Mouse (Mus musculus): ENCODE results near the gene Uck2. TPM values are rescaled to one million over a fixed set of nuclear protein-coding genes. Genes with fewer than 3 reads are reported as not detected.

The Uck2 gene
- polyA plus RNA-seq, 1 experiment from 2014 or later = 64.7 TPM

DNA sequence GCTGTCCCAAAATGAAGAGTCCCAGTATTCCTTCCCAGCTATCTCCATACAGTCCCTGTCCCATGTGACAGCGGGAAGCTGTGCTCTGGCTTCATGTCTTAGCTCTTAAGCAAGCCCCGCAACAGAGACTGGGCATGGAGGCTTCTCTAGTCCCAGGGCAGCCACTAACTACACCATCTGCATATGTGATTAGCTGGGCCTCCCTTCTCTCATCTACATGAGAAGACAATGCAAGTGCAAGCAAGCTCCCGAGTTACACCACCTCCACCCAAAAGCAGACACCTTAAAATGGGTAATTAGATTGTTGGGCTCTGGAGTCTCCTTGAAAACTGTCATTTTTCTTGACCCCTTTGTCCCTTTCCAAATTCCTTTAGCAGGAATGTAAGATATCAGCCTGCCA, 3.0 kb downstream of the Uck2 start:
- Histone ChIP-seq H3K4me1 (peaks cover 28% of the 10 kb centered on the region), H3K27me3 (no peaks in the 10 kb centered on the region), H3K9me3 (no peaks in the 10 kb centered on the region), H3K4me2 (replicated peaks) (no peak overlapping the region), H3K9ac (replicated peaks) (no peak overlapping the region), H3K4me3 (0 out of 2 replicates have a peak overlapping the region, but pooled peaks have one; percentile 90), H3K27ac (replicated peaks) (no peak overlapping the region), H3K36me3 (no peaks in the 10 kb centered on the region)
- WGBS = 33% methylated on average over 3 of the region's 3 CpGs
- no peak for ATAC-seq (replicated peaks)

DNA sequence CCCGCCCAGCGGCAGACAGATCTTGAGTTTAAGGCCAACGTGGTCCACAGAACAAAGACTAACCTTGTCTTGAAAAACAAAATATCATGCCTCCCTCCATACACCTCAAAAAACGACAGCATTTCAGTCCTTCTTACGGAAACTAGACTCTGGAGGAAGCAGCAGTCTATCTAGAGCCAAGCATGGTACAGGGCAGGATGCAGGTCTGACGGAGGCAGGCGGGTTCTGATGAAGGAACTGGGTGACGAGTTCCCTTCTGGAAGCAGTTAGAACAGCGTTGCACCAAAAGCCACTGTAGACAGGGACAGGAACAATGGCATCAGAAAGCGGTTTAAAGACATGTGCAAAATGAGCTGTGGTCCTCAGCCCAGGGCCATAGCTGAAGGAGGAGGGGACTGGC, 5.1 kb downstream of the Uck2 start:
- WGBS = 90% methylated on average over 10 of the region's 10 CpGs
- H3K27me3 ChIP-seq = no peaks in the 10 kb centered on the region
- H3K9ac ChIP-seq (replicated peaks) = no peak overlapping the region
- no peak for ATAC-seq (replicated peaks)
- H3K4me2 ChIP-seq (replicated peaks) = no peak overlapping the region
- no peak overlapping the region for H3K4me3 ChIP-seq
- no peaks in the 10 kb centered on the region for H3K36me3 ChIP-seq
- no peak overlapping the region for H3K27ac ChIP-seq (replicated peaks)
- no peaks in the 10 kb centered on the region for H3K9me3 ChIP-seq
- peaks cover 22% of the 10 kb centered on the region for H3K4me1 ChIP-seq

DNA sequence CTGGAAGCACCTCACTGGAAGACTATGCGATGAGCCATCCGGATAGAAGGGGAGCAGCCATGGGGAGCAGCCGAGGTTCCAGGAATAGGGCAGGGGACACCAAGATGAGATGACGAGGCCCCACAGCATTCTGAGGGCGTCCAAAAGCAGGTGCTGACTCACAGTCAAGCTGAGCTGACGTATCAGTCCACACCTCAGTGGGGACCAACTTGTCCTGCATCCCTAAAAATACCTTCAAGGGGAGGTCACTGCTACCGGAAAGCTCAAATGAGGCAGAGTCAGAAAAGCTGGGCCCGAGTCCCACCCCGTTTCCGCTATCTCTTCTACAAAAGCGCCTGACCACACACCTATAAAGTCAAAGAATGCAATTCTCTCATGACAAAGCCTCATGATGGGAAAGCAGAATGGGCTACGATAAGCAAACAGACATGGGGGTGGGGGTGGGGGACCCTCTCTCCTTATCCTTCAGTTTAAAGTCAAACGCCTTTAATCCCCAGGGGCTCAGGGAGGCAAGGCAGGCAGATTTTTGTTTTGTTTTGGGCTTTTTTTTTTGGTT, 5.9 kb downstream of the Uck2 start:
- Histone ChIP-seq H3K4me1 (peaks cover 22% of the 10 kb centered on the region), H3K4me2 (replicated peaks) (no peak overlapping the region), H3K36me3 (no peaks in the 10 kb centered on the region), H3K27ac (replicated peaks) (no peak overlapping the region), H3K27me3 (no peaks in the 10 kb centered on the region), H3K4me3 (no peak overlapping the region), H3K9ac (replicated peaks) (no peak overlapping the region), H3K9me3 (no peaks in the 10 kb centered on the region)
- no peak for ATAC-seq (replicated peaks)
- 78% methylated on average over 13 of the region's 13 CpGs for WGBS

DNA sequence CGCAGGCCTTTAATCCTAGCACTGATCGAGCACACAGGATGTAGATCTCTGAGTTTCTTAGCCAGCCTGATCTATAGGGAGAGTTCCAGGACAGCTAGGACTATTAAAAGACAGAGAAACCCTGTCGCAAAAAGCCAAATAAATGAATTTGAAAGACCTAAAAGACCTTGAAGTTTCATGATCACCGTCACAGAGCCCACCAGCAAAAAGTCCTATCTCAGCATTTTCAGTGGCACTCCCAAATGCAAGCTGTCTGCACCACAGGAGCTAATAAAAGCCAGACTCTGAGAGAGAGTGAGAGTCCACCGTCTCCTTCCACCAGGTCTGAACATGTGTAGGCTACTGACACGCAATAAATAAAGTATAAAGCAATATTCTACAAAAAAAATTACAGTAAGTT, 6.7 kb downstream of the Uck2 start:
- Histone ChIP-seq H3K4me3 (no peak overlapping the region), H3K9me3 (no peaks in the 10 kb centered on the region), H3K27me3 (no peaks in the 10 kb centered on the region), H3K36me3 (no peaks in the 10 kb centered on the region), H3K4me2 (replicated peaks) (no peak overlapping the region), H3K4me1 (peaks cover 31% of the 10 kb centered on the region), H3K9ac (replicated peaks) (no peak overlapping the region), H3K27ac (replicated peaks) (no peak overlapping the region)
- ATAC-seq (replicated peaks) = no peak
- WGBS = 85% methylated on average over 6 of the region's 6 CpGs

DNA sequence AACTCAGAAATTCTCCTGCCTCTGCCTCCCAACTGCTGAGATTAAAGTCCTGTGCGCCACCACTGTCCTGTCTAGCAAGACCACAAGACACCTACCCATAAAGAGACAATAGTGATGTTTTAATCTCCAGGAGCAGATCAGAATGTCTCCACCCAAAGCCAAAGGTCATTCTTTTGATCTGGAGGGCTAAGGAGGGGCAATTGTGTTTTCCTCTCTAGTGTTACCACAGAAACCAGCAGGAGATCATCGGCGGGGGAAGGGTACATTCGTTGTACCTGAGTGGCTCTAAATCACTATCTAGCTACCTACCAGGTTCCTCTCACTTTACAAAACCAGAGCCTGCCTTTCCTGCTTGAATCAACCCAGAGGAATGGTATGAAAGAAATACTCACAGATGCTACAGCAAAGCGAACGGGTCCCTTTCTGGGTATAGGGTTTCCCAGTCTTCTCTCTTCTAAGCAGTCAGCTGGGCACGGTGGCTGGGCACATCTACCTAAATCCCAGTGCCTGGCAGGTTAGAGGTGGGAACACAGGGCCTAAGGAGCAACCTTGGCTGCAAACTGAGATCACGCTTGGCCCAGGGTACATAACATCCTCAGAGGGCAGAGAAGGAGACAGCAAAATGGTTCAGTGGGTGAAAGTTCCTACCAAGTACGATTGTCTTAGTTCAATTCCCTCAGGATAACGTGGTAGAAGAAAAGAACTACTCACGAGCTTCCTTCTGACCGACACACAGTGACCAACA, 10.3 kb downstream of the Uck2 start:
- no peak overlapping the region for H3K4me3 ChIP-seq
- no peak overlapping the region for H3K27ac ChIP-seq (replicated peaks)
- WGBS = 87% methylated on average over 12 of the region's 12 CpGs
- no peak overlapping the region for H3K9ac ChIP-seq (replicated peaks)
- H3K36me3 ChIP-seq = no peaks in the 10 kb centered on the region
- ATAC-seq (replicated peaks) = no peak
- no peak overlapping the region for H3K4me2 ChIP-seq (replicated peaks)
- no peaks in the 10 kb centered on the region for H3K9me3 ChIP-seq
- peaks cover 36% of the 10 kb centered on the region for H3K4me1 ChIP-seq
- H3K27me3 ChIP-seq = no peaks in the 10 kb centered on the region

DNA sequence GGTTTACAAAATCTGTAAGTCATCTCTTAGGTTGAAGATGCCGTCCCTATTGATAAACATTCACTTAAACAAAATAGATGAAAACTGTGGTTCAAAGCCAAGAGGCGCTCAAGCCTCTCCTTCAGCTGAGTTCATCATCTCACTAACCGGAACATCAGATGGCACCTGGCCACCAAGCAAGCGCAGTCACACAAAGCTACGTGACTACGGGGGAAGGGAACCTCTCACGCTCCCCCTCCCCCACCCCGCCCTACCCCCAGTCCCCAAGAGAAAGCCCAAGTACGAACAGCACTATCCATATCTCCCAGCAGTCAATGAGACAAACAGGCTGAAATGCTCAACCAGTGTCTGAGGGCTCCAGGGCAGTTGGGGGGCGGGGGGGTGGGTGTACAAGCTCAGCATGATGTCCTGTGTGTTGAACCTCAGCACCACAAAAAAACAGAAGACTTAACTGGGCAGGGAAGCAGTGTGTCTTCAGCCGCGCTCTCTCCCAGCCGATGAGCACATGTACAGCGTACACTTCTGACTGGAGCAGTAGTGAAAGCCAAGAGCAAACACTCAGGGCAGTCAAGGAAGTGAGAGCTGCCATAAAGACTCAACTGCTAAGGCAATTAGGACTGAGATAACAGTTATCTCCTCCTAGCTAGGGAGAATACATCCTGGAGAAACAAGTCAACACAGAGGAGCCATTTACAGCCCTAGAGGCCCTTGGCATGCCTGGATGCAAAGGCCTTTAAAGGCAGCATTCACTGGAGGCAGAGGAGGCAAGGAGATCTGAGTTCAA, 11.5 kb downstream of the Uck2 start:
- H3K9ac ChIP-seq (replicated peaks) = no peak overlapping the region
- H3K36me3 ChIP-seq = no peaks in the 10 kb centered on the region
- H3K4me2 ChIP-seq (replicated peaks) = no peak overlapping the region
- no peaks in the 10 kb centered on the region for H3K27me3 ChIP-seq
- no peaks in the 10 kb centered on the region for H3K9me3 ChIP-seq
- WGBS = 63% methylated on average over 14 of the region's 14 CpGs
- ATAC-seq (replicated peaks) = no peak
- H3K4me3 ChIP-seq = no peak overlapping the region
- H3K27ac ChIP-seq (replicated peaks) = no peak overlapping the region
- peaks cover 48% of the 10 kb centered on the region for H3K4me1 ChIP-seq

DNA sequence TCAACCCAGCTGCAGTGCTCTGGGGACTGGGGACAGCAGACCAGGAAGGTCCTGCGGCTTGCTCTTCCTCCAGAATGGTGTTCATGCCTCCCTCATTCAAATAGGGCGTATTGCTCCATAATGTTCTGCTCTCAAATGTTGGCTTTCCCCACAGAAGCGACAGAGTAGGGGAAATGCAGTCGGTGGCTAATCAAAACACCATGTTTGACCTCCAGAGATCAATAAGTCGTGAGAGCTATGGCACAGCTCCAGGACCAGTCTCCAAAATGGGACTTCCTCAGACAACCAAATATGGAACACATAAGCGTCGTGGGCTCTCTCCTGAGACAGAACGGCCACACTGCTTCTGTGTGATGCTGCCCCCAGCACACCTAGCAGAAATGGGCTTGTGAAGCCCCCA, 13.3 kb downstream of the Uck2 start:
- H3K9me3 ChIP-seq = no peaks in the 10 kb centered on the region
- no peak overlapping the region for H3K4me2 ChIP-seq (replicated peaks)
- 71% methylated on average over 8 of the region's 8 CpGs for WGBS
- no peak overlapping the region for H3K9ac ChIP-seq (replicated peaks)
- no peaks in the 10 kb centered on the region for H3K27me3 ChIP-seq
- peak overlapping the region; percentile 81; the same call in 1 of the 2 replicates for H3K27ac ChIP-seq (replicated peaks)
- ATAC-seq (replicated peaks) = no peak
- no peaks in the 10 kb centered on the region for H3K36me3 ChIP-seq
- no peak overlapping the region for H3K4me3 ChIP-seq
- H3K4me1 ChIP-seq = peaks cover 48% of the 10 kb centered on the region

DNA sequence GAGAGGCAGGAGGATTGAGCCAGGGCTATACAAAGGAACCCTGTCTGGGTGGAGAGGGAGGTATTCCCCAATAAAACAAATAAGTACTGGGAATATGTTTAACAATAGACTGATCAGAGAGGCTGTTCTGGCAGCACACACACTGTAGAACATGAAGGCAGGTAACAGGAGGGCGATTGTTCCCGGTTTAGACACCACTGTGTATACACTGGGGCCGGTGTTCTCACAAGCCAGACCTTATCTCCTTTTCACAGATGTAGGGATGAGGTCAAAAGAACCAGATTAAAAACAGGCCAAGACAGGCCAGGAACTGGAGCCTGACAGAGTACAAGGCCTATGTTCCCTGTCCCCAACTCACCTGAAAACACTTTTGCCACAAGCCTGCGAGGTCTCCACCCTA, 13.8 kb downstream of the Uck2 start:
- Histone ChIP-seq H3K9ac (replicated peaks) (no peak overlapping the region), H3K4me1 (peaks cover 48% of the 10 kb centered on the region), H3K36me3 (no peaks in the 10 kb centered on the region), H3K9me3 (no peaks in the 10 kb centered on the region), H3K4me2 (replicated peaks) (no peak overlapping the region), H3K4me3 (no peak overlapping the region), H3K27ac (replicated peaks) (peak overlapping the region; percentile 81; the same call in 1 of the 2 replicates), H3K27me3 (no peaks in the 10 kb centered on the region)
- ATAC-seq (replicated peaks) = peak; percentile 13
- WGBS = 31% methylated on average over 4 of the region's 4 CpGs

DNA sequence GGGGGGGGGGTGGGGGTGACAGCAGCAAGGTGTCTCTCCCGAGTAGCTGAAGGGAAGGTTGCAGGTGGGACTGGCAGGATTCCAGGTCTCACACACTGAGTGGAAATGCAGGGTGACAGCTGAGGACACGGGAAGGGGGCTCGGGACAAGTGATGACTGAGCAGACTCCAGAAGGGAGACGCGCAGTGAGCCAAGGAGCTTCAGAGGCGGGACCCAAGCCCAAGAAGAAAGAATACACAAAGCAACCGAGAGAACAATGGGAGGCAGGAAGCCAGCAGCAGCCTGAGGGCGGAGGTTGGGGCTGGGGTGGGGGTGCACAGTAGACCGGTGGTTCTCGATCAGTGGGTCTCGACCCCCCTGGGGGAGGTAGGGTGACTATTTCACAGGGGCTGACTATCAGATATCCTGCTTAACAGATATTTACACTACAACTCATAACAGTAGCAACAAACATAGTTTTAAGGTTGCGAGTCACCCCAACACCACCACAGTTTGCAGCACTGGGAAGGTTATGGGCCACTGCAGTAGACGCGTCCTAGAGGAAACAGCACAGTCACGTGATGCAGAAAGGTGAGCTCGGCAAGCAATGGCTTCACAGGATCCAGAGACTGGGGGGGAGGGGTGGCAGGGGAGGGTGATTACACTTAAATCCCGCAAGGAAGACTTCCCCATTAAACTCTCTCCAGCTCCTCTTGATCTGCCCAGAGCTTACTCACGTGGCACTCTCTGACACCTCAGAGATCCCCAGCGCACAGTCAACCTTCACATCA, 14.6 kb downstream of the Uck2 start:
- Histone ChIP-seq H3K9ac (replicated peaks) (peak overlapping the region; percentile 27; the same call in 1 of the 2 replicates), H3K4me3 (peak overlapping the region; percentile 25), H3K9me3 (no peaks in the 10 kb centered on the region), H3K4me2 (replicated peaks) (peak overlapping the region; percentile 52), H3K27ac (replicated peaks) (peak overlapping the region; percentile 81), H3K27me3 (no peaks in the 10 kb centered on the region), H3K4me1 (peaks cover 48% of the 10 kb centered on the region), H3K36me3 (no peaks in the 10 kb centered on the region)
- WGBS = 5% methylated on average over 19 of the region's 19 CpGs
- peak; percentile 71 for ATAC-seq (replicated peaks)

DNA sequence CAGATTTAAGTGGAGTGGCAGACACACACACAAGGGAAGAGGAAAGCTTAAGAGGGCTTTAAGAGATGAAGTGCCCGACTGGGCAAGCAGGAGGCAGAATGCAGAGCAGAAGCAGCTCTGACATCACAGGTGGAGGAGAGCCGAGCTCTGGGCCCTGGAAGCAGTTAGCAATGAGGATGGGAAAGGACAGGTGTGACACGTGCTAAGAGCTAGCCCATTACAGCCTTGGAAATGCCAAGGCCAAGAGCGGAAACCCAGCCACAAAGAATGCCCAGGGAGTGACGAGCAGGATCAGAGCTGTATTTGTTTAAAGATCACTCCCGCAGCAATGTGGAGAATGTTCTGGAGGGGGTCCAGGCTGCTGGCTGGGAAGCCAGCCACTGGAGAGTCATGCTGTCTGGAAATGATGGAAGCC, 15.3 kb downstream of the Uck2 start:
- peaks cover 48% of the 10 kb centered on the region for H3K4me1 ChIP-seq
- peak overlapping the region; percentile 52 for H3K4me2 ChIP-seq (replicated peaks)
- peak overlapping the region; percentile 25; the same call in 1 of the 2 replicates for H3K4me3 ChIP-seq
- no peaks in the 10 kb centered on the region for H3K9me3 ChIP-seq
- ATAC-seq (replicated peaks) = peak; percentile 67
- no peaks in the 10 kb centered on the region for H3K27me3 ChIP-seq
- peak overlapping the region; percentile 81 for H3K27ac ChIP-seq (replicated peaks)
- 10% methylated on average over 6 of the region's 6 CpGs for WGBS
- peak overlapping the region; percentile 10; the same call in 1 of the 2 replicates for H3K9ac ChIP-seq (replicated peaks)
- no peaks in the 10 kb centered on the region for H3K36me3 ChIP-seq

DNA sequence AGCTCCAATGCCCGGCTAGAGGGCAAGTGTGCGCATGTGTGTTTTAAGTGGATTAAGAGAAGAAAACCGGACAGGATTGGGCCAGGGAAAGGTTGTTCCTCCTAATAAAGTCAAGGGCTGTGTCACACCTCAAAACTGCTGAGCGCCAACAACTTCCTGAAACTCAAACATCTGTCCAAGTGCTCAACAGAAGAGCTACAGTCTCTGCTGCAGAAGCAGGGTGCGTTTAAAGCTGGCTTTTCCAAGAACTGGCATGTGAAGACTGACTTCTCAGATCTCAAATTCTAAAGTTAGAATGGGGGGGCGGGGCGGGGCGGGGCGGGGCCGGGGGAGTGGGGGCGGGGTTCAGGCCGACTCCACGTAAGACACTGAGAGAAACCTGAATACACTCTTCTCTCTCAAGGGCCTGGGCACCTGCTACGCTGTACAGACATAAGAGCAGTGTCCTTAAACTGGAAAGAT, 15.7 kb downstream of the Uck2 start:
- H3K4me3 ChIP-seq = no peak overlapping the region
- H3K27ac ChIP-seq (replicated peaks) = peak overlapping the region; percentile 81
- no peaks in the 10 kb centered on the region for H3K27me3 ChIP-seq
- H3K4me1 ChIP-seq = peaks cover 48% of the 10 kb centered on the region
- no peak overlapping the region; the same call in 1 of the 2 replicates for H3K4me2 ChIP-seq (replicated peaks)
- H3K9me3 ChIP-seq = no peaks in the 10 kb centered on the region
- ATAC-seq (replicated peaks) = peak; percentile 21; the same call in 1 of the 2 replicates
- no peaks in the 10 kb centered on the region for H3K36me3 ChIP-seq
- peak overlapping the region; percentile 10; the same call in 1 of the 2 replicates for H3K9ac ChIP-seq (replicated peaks)
- 32% methylated on average over 14 of the region's 14 CpGs for WGBS
